Mouse (Mus musculus) midbrain, embryonic 11.5 days (tissue): ENCODE data around the gene Atxn1. TPM values are rescaled to one million over a fixed set of nuclear protein-coding genes. Genes with fewer than 3 reads are reported as not detected.
A peak's percentile ranks its signal among the peaks of the same experiment; 100 is the strongest.

Source experiments
- ATAC-seq: fragments of 200-750 bp; cut with Nextera tagmentation; 2 replicates; pipeline ENCODE4 v1.8.0; 2017; ENCODE audit warnings: moderate TSS enrichment, moderate library complexity; ENCODE audit not compliant: low FRiP score
- DNase-seq: peaks from one replicate; pipeline ENCODE4 v3.0.0; 2015; ENCODE audit warnings: low spot score; ENCODE audit errors: missing footprints
- H3K27ac ChIP-seq: fragments of 300-500 bp; sonication (generic); 2 replicates; pipeline ENCODE4 v1.5.1; 2014; ENCODE audit warnings: low read depth, low read length
- H3K27me3 ChIP-seq: fragments of 300-500 bp; sonication (generic); 2 replicates; pipeline ENCODE4 v1.6.1; 2014; ENCODE audit warnings: mild to moderate bottlenecking, low read length, moderate library complexity, mixed read lengths; ENCODE audit not compliant: control insufficient read depth, insufficient read depth
- H3K36me3 ChIP-seq: fragments of 300-500 bp; sonication (generic); 2 replicates; pipeline ENCODE4 v1.6.1; 2014; ENCODE audit warnings: mild to moderate bottlenecking, low read length, moderate library complexity, mixed read lengths; ENCODE audit not compliant: control insufficient read depth, insufficient read depth
- H3K4me1 ChIP-seq: fragments of 300-500 bp; sonication (generic); 2 replicates; pipeline ENCODE4 v1.6.1; 2014; ENCODE audit warnings: low read length; ENCODE audit not compliant: control insufficient read depth, insufficient read depth
- H3K4me2 ChIP-seq: fragments of 300-500 bp; sonication (generic); 2 replicates; pipeline ENCODE4 v1.6.1; 2014; ENCODE audit warnings: mild to moderate bottlenecking, moderate library complexity
- H3K4me3 ChIP-seq: fragments of 300-500 bp; sonication (generic); 2 replicates; pipeline ENCODE4 v1.5.1; 2014; ENCODE audit warnings: low read depth, low read length
- H3K9ac ChIP-seq: fragments of 300-500 bp; sonication (generic); 2 replicates; pipeline ENCODE4 v1.6.1; 2014; ENCODE audit warnings: low read length
- H3K9me3 ChIP-seq: fragments of 300-500 bp; sonication (generic); 2 replicates; pipeline ENCODE4 v1.6.1; 2016; ENCODE audit warnings: low read length; ENCODE audit not compliant: control insufficient read depth
- WGBS: fragments of 180-500 bp; shearing (Covaris S2); extraction: QIAGEN DNeasy Blood & Tissue Kit; methylation state at CpG from one replicate; pipeline ENCODE4 v1.1.7; 2014; 5-methylcytosine and 5-hydroxymethylcytosine counted together
- polyA plus RNA-seq: library from polyadenylated mRNA; unstranded; fragments of >200 nt; fragmentation: Nextera tagmentation; extraction: Ambion mirVana; gene quantifications from 2 replicates; pipeline ENCODE4 v1.2.1, GENCODE M21; 2014

Gene Atxn1
- polyA plus RNA-seq, 1 experiment from 2014 or later = 1.7 TPM

DNA sequence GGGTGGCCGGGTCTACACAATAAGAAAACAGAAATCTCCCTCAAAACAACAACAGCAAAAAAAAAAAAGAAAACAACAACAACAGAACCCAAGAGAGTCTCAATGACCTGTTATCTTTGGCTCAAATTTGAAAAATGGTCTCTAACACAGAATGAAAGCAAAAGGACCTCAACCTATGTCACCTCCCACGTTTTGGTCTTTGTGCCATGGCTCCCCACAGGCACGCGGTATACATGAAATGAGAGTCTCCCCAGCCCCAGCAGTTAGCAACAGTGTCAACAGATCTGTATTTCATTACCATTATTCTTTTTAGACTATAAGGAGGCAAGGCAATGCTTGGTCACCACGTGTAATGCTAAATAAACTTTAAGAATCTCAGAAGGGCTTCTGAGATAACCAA lies 110.3 kb downstream of the Atxn1 start:
- H3K4me2 ChIP-seq = no peak overlapping the region
- no peak overlapping the region for H3K4me3 ChIP-seq
- H3K36me3 ChIP-seq = no peaks in the 10 kb centered on the region
- 75% methylated on average over 5 of the region's 5 CpGs for WGBS
- no peaks in the 10 kb centered on the region for H3K9me3 ChIP-seq
- H3K27me3 ChIP-seq = peaks cover 15% of the 10 kb centered on the region
- H3K9ac ChIP-seq = no peak overlapping the region
- H3K27ac ChIP-seq = no peak overlapping the region
- no peaks in the 10 kb centered on the region for H3K4me1 ChIP-seq
- ATAC-seq = no peak
- DNase-seq = peak; percentile 83

DNA sequence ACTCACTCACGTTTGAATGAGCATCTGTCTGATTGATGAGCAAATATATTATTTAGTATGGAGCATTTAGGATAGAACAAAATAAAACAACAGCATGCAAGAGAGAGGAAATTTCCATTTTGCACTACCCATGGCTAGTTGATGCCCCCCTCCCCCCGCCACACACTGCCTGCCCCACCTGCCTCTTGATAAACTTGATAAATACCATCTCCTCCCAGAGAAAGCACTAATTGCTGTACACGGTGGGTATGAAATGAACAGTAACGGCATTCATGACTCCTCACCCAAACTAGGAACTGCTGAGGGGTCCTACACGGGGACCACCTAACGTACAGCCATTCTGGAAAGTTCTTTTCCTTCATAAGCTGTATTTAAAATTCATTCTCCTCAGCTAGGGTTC lies 111.1 kb downstream of the Atxn1 start:
- H3K4me1 ChIP-seq = no peaks in the 10 kb centered on the region
- ATAC-seq (no peak), DNase-seq (peak; percentile 51)
- H3K4me2 ChIP-seq = no peak overlapping the region
- 87% methylated on average over 6 of the region's 6 CpGs for WGBS
- H3K9me3 ChIP-seq = no peaks in the 10 kb centered on the region
- H3K36me3 ChIP-seq = no peaks in the 10 kb centered on the region
- no peak overlapping the region for H3K9ac ChIP-seq
- H3K4me3 ChIP-seq = no peak overlapping the region
- H3K27ac ChIP-seq = no peak overlapping the region
- H3K27me3 ChIP-seq = peaks cover 9% of the 10 kb centered on the region

DNA sequence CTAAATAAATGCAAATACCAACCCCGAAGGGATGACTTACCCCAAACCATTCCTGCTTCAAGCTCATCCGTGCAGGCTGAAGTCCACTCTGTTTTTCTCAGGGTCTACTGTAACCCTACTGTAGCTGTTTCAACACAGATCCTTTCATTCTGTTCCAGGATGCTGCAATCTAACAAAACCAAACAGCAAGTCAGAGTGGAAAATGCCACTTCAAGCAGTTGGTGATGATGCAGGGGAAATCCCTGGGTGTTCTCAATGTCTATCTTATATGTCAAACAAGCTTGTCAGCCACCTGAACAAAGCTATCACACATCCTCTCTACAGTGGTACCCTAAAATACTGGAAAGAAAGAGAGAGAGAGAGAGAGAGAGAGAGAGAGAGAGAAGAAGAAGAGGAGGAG lies 112.5 kb downstream of the Atxn1 start:
- DNase-seq = peak; percentile 6
- H3K9ac ChIP-seq = no peak overlapping the region
- WGBS = 89% methylated on average over 2 of the region's 2 CpGs
- peaks cover 3% of the 10 kb centered on the region; the same call in 1 of the 2 replicates for H3K27me3 ChIP-seq
- no peaks in the 10 kb centered on the region for H3K4me1 ChIP-seq
- H3K27ac ChIP-seq = no peak overlapping the region
- no peak for ATAC-seq
- no peaks in the 10 kb centered on the region for H3K36me3 ChIP-seq
- no peak overlapping the region for H3K4me2 ChIP-seq
- no peak overlapping the region for H3K4me3 ChIP-seq
- no peaks in the 10 kb centered on the region for H3K9me3 ChIP-seq

DNA sequence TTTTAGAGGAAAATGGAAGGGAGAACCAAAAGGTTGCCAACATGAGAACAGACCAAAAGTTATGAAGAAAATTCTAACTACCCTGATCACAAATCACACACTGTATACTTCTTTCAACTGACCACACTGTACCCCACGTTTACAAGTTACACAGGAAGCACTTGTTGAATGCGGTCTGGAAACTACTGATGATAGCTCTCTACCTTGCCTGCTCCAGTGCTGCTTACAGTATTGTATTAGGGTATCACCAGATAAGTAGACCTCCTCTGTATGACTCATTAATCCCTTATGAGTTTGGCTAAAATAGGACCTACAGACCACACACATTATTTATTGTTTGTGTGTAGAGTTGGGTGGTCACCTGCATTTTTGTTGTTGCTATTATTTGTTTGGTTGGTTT lies 113.1 kb downstream of the Atxn1 start:
- Histone ChIP-seq H3K27ac (no peak overlapping the region), H3K27me3 (no peaks in the 10 kb centered on the region), H3K9me3 (no peaks in the 10 kb centered on the region), H3K4me1 (no peaks in the 10 kb centered on the region), H3K9ac (no peak overlapping the region), H3K4me3 (no peak overlapping the region), H3K36me3 (no peaks in the 10 kb centered on the region), H3K4me2 (no peak overlapping the region)
- peak; percentile 17 for DNase-seq
- WGBS = 86% methylated on average over 2 of the region's 2 CpGs
- ATAC-seq = no peak

DNA sequence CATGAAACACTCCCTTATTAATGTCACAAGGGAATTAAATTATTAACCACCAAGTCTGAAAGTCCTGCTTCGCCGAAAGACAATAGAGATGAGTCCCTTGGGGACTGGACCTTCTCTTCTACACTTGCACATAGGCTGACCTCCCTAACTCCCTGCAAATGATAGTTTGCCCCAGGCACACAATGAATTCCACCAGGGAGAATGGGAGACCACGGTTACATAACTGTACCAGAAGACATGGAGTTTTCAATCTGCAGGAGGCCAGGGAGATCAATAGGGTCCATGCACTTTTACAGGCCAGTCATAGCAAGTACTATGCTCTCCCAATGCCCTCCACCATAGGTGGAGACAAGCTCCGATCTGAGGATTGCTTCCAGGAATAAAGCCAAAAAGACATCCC lies 113.7 kb downstream of the Atxn1 start:
- no peak for ATAC-seq
- Histone ChIP-seq H3K9ac (no peak overlapping the region), H3K27ac (no peak overlapping the region), H3K4me1 (no peaks in the 10 kb centered on the region), H3K27me3 (no peaks in the 10 kb centered on the region), H3K4me3 (no peak overlapping the region), H3K36me3 (no peaks in the 10 kb centered on the region), H3K9me3 (no peaks in the 10 kb centered on the region), H3K4me2 (no peak overlapping the region)
- WGBS = 86% methylated on average over 4 of the region's 4 CpGs
- DNase-seq = peak; percentile 53

DNA sequence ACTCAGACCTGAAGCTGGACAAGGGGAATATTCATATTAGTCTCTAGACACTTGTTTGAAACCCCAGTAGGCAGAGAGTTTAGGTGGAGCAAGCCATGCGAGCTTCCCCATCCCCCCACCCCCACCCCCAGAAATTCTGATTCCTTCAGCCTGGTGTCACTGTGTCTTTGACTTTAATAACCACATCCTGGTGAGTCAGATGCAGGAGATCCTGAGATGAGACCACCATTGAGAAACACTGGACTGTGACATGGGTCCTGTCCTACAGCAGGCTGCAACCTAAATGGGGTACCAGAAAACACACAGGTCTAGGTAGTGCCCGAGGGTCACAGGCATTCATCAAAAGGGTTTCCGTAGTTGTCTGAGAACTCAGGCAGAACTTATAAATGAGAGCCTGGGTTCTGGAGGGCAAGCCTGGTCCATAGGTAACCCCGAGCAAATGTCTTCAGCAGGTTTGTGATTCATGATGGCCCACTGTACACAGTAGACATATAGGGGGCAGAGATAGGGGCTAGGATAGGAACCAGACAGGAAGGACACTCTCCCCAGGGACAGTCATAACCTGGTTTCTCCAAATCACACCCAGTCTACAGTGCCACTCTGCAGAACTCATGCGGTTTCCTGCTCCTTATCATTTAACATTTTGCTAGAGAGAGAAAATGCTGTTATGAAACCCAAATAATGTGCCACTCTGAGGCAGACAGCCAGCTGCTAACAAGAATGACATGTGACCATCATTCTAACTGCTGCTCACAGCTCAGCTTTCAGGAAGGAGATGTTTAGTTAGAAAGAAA lies 114.4 kb downstream of the Atxn1 start:
- Histone ChIP-seq H3K4me3 (no peak overlapping the region), H3K9ac (no peak overlapping the region), H3K9me3 (no peaks in the 10 kb centered on the region), H3K27me3 (no peaks in the 10 kb centered on the region), H3K36me3 (no peaks in the 10 kb centered on the region), H3K4me2 (no peak overlapping the region), H3K27ac (no peak overlapping the region), H3K4me1 (no peaks in the 10 kb centered on the region)
- 78% methylated on average over 5 of the region's 5 CpGs for WGBS
- ATAC-seq (no peak), DNase-seq (peak; percentile 69)

DNA sequence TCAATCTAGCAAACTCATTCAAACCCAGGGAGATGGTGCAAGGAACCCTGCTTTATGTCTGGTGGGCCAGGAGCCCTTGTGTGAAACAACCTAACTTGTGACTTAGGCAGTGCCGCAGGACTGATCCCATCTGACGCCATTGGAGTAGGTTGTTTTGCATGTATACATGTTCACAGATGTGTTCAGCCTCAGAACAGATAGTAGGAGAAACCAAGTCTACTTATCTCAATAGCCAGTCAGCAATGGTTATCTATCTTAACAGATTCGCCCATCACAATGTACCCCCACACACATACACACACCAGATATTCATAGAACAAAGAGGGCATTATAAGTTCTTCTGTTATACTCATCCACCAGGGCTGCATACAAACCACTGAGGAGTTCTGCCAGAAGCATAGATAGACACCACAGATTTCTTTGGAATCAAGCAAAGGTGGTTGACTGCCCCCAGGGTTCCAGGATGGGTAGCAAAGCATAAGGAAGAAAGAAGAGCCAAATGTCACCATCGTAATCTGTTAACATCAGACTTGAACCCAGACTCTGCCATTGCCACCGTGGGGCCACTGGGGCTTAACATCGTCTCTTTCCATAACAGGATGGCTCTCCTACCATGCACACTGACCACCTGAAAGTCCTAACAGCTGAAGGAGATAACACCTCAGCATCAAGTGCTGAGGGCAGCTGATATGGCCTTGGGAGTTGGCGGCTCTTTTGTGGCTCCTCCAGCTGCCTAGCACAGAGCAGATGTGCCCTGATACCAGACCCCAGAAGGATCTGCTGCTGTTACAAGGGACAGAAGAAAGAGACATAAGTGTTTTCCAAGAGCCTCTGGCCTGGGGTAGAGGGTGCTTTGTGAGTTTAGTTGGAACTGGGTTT lies 115.4 kb downstream of the Atxn1 start:
- no peak for ATAC-seq
- Histone ChIP-seq H3K4me2 (no peak overlapping the region), H3K9ac (no peak overlapping the region), H3K4me3 (no peak overlapping the region), H3K36me3 (no peaks in the 10 kb centered on the region), H3K27me3 (no peaks in the 10 kb centered on the region), H3K27ac (no peak overlapping the region), H3K4me1 (no peaks in the 10 kb centered on the region), H3K9me3 (no peaks in the 10 kb centered on the region)
- WGBS = 91% methylated on average over 7 of the region's 7 CpGs
- no peak for DNase-seq

DNA sequence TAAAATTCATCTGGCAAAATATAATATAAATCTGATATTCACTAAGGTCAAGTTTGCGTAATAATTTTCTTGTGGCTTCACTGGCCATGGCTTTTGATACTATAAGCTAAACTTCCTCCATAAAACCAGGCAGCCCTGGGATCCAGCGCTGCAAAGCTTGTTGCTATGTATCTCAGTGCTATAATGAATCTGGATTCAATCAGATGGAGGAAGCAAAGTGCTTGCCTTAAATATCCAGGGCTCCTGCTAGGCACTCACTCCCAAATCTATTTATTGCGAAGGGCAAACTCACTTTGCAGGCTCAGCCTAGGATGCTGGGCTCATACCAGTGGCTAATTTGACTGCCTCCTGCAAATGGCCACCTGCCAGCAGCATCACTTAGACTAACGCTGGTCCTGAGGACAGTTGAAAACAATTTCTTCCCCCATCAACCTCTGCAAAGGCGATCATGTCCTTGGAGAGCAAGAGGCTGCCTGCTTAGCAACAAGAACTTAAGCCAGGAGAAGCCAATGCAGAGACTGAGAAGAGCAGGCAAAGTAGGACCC lies 122.2 kb downstream of the Atxn1 start:
- Histone ChIP-seq H3K4me1 (no peaks in the 10 kb centered on the region), H3K4me3 (no peak overlapping the region), H3K9ac (no peak overlapping the region), H3K4me2 (no peak overlapping the region), H3K27ac (no peak overlapping the region), H3K9me3 (no peaks in the 10 kb centered on the region), H3K27me3 (no peaks in the 10 kb centered on the region), H3K36me3 (no peaks in the 10 kb centered on the region)
- no peak for DNase-seq
- no peak for ATAC-seq
- 79% methylated on average over 5 of the region's 5 CpGs for WGBS

DNA sequence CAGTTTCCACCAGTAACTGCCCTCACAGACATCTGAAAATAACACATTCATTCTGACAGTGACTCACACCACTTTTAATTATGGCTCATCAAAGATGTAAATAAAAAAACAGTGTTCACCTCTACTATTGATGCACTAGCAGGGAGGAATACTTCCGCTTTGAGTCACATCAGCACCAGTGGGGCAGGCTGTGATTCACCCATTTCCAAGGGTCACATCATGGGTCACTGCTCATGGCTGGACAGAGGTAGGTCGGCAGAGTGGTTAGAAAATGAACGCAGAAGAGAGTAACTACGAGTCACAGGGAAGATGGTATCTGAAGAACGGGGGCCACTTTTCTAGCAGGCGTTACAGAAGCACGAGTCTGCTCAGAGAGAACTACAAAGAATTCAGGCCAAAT lies 124.9 kb downstream of the Atxn1 start:
- WGBS = 74% methylated on average over 7 of the region's 7 CpGs

More for the DNA sequence above, 124.9 kb downstream of the Atxn1 start:
- Histone ChIP-seq H3K4me3 (no peak overlapping the region), H3K4me1 (no peaks in the 10 kb centered on the region), H3K4me2 (no peak overlapping the region), H3K27me3 (no peaks in the 10 kb centered on the region), H3K9ac (no peak overlapping the region), H3K27ac (no peak overlapping the region), H3K9me3 (no peaks in the 10 kb centered on the region), H3K36me3 (no peaks in the 10 kb centered on the region)
- ATAC-seq (no peak), DNase-seq (no peak)
